Mouse (Mus musculus): Measurements from ENCODE around the gene 2810004N23Rik. TPM values are rescaled to one million over a fixed set of nuclear protein-coding genes. Genes with fewer than 3 reads are reported as not detected.

Gene 2810004N23Rik
- 42.1 TPM in 2 replicates for polyA plus RNA-seq (2015; fragmentation: Nextera tagmentation; extraction: Ambion mirVana)

DNA sequence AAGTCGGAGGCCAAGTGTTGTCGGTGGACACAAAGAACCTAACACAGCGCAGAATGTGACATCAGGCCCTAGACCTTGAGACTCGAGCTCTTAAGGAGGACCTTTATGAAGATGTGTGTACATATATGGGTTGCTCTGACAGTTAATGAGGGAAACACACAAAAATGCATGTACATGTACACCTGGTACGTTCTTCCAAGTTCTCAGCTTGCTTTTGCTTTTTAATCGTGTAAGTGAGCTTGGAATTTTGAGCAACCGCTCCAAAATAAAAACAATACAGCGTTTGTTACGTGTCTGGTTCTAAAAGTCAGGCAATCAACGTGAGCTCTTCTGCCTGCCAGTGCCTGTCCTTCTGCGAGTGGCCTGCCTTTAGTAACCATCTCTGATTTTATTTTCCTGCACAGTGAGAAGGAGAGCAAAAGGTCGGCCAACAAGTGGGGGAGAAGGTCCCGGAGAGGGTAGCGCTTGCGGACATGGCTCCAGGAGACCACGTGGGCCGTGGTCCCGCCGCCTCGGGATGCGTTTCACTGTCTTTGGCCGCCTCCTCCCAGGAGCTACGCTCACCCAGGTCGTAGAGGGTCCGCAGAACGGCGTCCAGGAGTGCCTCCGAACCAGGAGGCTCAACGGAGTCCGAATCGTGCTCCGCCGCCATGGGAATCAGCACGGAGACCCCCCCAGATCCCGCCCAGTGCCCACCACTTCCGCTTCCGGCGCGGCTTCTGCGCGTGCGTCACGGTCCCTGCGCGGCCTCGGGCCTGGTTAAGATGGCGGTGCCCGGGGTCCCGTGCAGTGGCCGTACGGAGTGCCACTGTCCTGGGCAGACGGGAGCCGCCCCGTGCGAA, at the start of gene 2810004N23Rik, which contains the start of gene Gnpat:
2810004N23Rik (minus strand) TSS at position 800 of the 842 bp plus-strand sequence.
Gnpat (plus strand) TSS at position 713 of the 842 bp plus-strand sequence.
- Histone ChIP-seq H3K4me2 (ENCODE audit: low read depth, low read length) (peak within 1 kb of the TSS; percentile 85), H3K27ac (ENCODE audit: low read length) (peak within 1 kb of the TSS; percentile 93), H3K36me3 (ENCODE audit: control insufficient read depth, insufficient read depth, low read length) (peaks cover 16% of the 10 kb centered on the region), H3K9ac (ENCODE audit: low read length) (peak within 1 kb of the TSS; percentile 98), H3K4me1 (ENCODE audit: control insufficient read depth, insufficient read depth, low read length) (peaks cover 7% of the 10 kb centered on the region), H3K4me3 (replicated peaks; ENCODE audit: low read length) (peak within 1 kb of the TSS; percentile 93), H3K9me3 (replicated peaks; ENCODE audit: control insufficient read depth, low read length) (no peaks in the 10 kb centered on the region), H3K27me3 (ENCODE audit: control insufficient read depth, insufficient read depth, low read length) (no peaks in the 10 kb centered on the region)
- 1% methylated on average over 55 of the region's 55 CpGs for WGBS
- peak; percentile 98 for ATAC-seq (ENCODE audit: insufficient read depth, low FRiP score)

DNA sequence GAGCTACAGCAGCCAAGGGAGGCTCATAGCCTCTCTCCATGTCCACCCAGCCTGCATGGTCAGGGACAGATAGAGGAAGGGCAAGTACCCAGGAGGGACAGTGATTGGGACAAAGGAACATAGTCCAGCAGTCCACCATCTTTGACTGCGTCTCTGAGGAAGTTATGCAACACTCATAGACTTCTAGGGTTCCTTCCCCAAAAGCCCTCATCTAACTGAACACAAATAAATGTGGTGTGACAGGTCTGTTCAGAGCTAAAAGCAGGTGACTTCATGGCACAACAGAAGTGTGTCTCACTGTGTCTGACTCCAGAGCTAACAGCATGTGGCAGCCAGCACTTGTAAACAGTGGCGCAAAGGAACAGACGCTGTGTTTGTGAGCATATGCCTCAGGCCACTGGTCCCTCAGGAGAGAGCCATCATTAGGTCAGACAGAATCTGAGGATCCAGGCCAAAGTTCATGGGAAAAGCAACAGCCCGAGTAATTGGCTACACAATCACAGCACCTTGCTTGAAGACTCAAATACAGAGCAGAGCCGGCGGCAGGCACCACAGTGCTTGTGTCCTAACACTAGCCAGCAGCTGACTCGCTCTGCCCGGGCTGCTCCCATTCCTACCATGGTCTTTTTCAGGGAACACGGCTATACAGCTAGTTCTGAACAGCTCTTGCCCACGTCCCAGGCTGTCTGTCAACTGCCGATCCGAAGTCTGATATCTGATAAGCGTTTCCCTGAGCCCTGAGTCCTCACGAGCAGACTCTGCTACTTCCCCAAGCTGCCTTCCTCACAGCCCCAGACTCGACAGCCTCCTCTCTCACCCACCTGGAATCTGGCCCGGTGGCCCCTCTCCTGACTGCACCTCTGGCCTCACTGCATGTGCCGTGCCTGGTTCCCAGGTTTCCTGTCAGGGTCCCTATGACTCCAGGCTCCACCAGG, 49.3 kb upstream of the 2810004N23Rik start:
- no peaks in the 10 kb centered on the region for H3K27me3 ChIP-seq (ENCODE audit: control insufficient read depth, insufficient read depth, low read length)
- WGBS, result 78% methylated on average over 17 of the region's 17 CpGs
- 0 out of 2 replicates have a peak, but pooled peaks cover 4% of the 10 kb centered on the region for H3K9me3 ChIP-seq (replicated peaks; ENCODE audit: control insufficient read depth, low read length)
- no peak overlapping the region for H3K4me3 ChIP-seq (replicated peaks; ENCODE audit: low read length)
- no peak overlapping the region for H3K9ac ChIP-seq (ENCODE audit: low read length)
- H3K4me1 ChIP-seq (ENCODE audit: control insufficient read depth, insufficient read depth, low read length), result no peaks in the 10 kb centered on the region
- H3K27ac ChIP-seq (ENCODE audit: low read length), result no peak overlapping the region
- no peak overlapping the region for H3K4me2 ChIP-seq (ENCODE audit: low read depth, low read length)
- ATAC-seq (ENCODE audit: insufficient read depth, low FRiP score), result no peak
- H3K36me3 ChIP-seq (ENCODE audit: control insufficient read depth, insufficient read depth, low read length), result peaks cover 24% of the 10 kb centered on the region

DNA sequence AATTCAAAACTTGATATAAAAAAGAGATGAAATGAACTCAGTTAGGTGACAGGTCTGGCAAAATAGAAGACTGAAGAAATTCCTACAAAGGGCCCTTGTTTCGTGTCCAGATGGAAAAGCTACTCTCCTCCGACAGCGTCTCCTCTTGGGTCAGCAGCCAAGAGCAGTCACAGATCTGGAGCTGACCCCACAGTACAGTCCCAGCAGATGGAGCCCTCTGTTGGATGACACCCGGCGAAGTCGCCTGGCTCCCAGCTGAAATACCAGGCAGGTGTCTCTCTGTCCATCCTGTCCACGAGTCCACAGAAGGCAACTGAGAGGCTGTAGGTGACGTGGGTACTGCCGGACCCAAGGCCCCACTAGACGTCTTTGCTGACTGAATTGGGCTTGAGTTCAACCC, 47.4 kb upstream of the 2810004N23Rik start:
- Histone ChIP-seq H3K27ac (ENCODE audit: low read length) (no peak overlapping the region), H3K4me1 (ENCODE audit: control insufficient read depth, insufficient read depth, low read length) (no peaks in the 10 kb centered on the region), H3K4me2 (ENCODE audit: low read depth, low read length) (no peak overlapping the region), H3K4me3 (replicated peaks; ENCODE audit: low read length) (no peak overlapping the region), H3K9me3 (replicated peaks; ENCODE audit: control insufficient read depth, low read length) (0 out of 2 replicates have a peak, but pooled peaks cover 4% of the 10 kb centered on the region), H3K27me3 (ENCODE audit: control insufficient read depth, insufficient read depth, low read length) (no peaks in the 10 kb centered on the region), H3K36me3 (ENCODE audit: control insufficient read depth, insufficient read depth, low read length) (peaks cover 24% of the 10 kb centered on the region), H3K9ac (ENCODE audit: low read length) (no peak overlapping the region)
- no peak for ATAC-seq (ENCODE audit: insufficient read depth, low FRiP score)
- 80% methylated on average over 10 of the region's 10 CpGs for WGBS

DNA sequence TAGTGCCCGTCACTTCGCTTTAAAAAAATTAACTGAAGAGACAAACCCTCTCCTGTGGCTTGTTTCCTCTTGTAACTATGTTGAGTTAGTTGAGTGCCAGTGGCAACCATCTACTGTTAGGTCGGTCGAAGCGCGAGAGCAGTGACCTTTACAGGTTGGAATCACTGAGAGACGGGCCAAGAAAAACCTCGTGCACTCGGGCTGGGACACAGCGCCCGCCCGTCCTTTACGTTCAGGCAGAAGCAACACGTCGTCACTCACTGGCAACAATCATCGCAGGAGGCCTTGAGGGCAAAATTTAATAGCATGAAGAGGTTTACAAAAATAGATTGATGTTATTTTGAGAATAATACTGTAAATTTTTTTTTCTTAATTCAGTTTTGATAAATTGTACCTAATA, 47.0 kb upstream of the 2810004N23Rik start:
- 0 out of 2 replicates have a peak, but pooled peaks cover 4% of the 10 kb centered on the region for H3K9me3 ChIP-seq (replicated peaks; ENCODE audit: control insufficient read depth, low read length)
- no peak for ATAC-seq (ENCODE audit: insufficient read depth, low FRiP score)
- H3K4me2 ChIP-seq (ENCODE audit: low read depth, low read length), result no peak overlapping the region
- no peak overlapping the region for H3K27ac ChIP-seq (ENCODE audit: low read length)
- peaks cover 23% of the 10 kb centered on the region for H3K36me3 ChIP-seq (ENCODE audit: control insufficient read depth, insufficient read depth, low read length)
- H3K27me3 ChIP-seq (ENCODE audit: control insufficient read depth, insufficient read depth, low read length), result no peaks in the 10 kb centered on the region
- H3K9ac ChIP-seq (ENCODE audit: low read length), result no peak overlapping the region
- H3K4me3 ChIP-seq (replicated peaks; ENCODE audit: low read length), result no peak overlapping the region
- H3K4me1 ChIP-seq (ENCODE audit: control insufficient read depth, insufficient read depth, low read length), result no peaks in the 10 kb centered on the region
- WGBS, result 93% methylated on average over 16 of the region's 16 CpGs

DNA sequence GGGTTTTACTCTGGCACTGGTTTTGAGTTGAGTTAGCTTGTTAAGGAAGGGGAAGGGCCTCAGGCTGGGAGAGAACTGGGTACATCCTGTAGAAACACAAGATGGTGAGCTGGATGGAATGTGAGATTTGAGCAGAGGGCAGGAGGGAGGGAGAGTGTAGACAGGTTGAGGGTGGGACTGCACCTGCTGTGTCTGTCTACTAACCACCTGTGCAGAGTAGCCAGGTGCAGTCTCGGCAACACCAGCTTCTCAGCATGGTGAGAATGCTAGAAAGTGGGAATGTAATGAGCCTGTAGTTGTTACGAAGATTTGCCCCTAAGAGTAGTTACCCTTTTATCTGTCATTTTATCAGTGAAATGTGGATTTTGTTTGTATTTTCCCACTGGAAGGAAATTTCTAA, 42.6 kb upstream of the 2810004N23Rik start:
- no peak for ATAC-seq (ENCODE audit: insufficient read depth, low FRiP score)
- H3K4me2 ChIP-seq (ENCODE audit: low read depth, low read length), result no peak overlapping the region
- 70% methylated on average over 2 of the region's 2 CpGs for whole genome bisulfite sequencing
- no peak overlapping the region for H3K9ac ChIP-seq (ENCODE audit: low read length)
- no peaks in the 10 kb centered on the region for H3K27me3 ChIP-seq (ENCODE audit: control insufficient read depth, insufficient read depth, low read length)
- no peak overlapping the region for H3K4me3 ChIP-seq (replicated peaks; ENCODE audit: low read length)
- peaks cover 20% of the 10 kb centered on the region for H3K36me3 ChIP-seq (ENCODE audit: control insufficient read depth, insufficient read depth, low read length)
- no peaks in the 10 kb centered on the region for H3K9me3 ChIP-seq (replicated peaks; ENCODE audit: control insufficient read depth, low read length)
- no peaks in the 10 kb centered on the region for H3K4me1 ChIP-seq (ENCODE audit: control insufficient read depth, insufficient read depth, low read length)
- no peak overlapping the region for H3K27ac ChIP-seq (ENCODE audit: low read length)

DNA sequence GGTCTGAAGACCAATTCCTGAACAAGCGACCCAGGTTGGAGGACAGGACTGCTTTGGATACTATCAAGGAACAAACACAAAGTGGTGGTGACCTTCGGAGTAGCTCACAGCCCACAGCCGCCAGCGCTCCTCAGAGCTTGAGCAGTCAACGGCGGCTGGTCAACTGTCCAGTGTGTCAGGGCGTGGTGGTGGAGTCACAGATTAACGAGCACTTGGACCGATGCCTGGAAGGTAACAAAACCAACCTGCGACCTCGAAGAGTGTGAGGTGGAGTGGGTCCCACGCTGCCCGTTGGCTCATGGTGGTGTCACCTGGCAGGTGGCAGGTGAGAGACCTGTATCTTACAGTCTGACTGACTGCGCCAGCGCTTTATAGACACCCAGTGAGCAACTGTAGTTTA, 40.3 kb upstream of the 2810004N23Rik start:
- Histone ChIP-seq H3K27ac (ENCODE audit: low read length) (no peak overlapping the region), H3K9me3 (replicated peaks; ENCODE audit: control insufficient read depth, low read length) (no peaks in the 10 kb centered on the region), H3K27me3 (ENCODE audit: control insufficient read depth, insufficient read depth, low read length) (no peaks in the 10 kb centered on the region), H3K4me2 (ENCODE audit: low read depth, low read length) (no peak overlapping the region), H3K9ac (ENCODE audit: low read length) (no peak overlapping the region), H3K4me1 (ENCODE audit: control insufficient read depth, insufficient read depth, low read length) (peaks cover 6% of the 10 kb centered on the region), H3K36me3 (ENCODE audit: control insufficient read depth, insufficient read depth, low read length) (peaks cover 16% of the 10 kb centered on the region), H3K4me3 (replicated peaks; ENCODE audit: low read length) (no peak overlapping the region)
- no peak for ATAC-seq (ENCODE audit: insufficient read depth, low FRiP score)
- 90% methylated on average over 15 of the region's 15 CpGs for WGBS

DNA sequence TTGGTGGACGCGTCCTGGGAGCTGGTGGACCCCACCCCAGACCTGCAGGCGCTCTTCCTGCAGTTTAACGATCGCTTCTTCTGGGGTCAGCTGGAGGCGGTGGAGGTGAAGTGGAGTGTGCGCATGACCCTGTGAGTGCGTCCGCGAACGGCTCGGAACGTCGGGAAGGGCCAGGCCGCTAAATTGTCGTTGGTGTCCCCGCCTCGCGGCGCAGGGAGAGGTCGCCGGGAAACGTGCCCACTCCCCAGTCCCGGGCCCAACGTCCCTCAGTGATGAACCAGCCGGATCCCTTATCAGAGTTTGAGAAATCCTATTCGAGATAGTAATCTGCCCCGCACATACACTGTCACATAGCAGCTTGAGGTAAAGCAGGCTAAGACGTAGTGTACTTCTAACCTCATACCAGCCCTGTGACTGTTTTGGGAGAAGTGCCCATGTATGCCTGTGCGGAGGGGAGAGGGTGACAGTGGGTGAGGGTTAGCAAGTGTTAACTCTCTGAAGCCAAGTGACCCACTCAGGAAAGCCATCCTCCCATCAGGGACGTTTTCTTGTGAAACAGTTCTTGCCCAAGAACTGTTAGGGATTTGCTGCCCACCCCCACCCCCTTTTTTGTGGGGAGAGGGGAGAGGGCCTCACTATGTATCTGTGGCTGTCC, 35.5 kb upstream of the 2810004N23Rik start:
- Histone ChIP-seq H3K9me3 (replicated peaks; ENCODE audit: control insufficient read depth, low read length) (no peaks in the 10 kb centered on the region), H3K4me2 (ENCODE audit: low read depth, low read length) (peak overlapping the region; percentile 91), H3K4me3 (replicated peaks; ENCODE audit: low read length) (peak overlapping the region; percentile 96), H3K4me1 (ENCODE audit: control insufficient read depth, insufficient read depth, low read length) (peaks cover 16% of the 10 kb centered on the region), H3K36me3 (ENCODE audit: control insufficient read depth, insufficient read depth, low read length) (peaks cover 9% of the 10 kb centered on the region), H3K9ac (ENCODE audit: low read length) (peak overlapping the region; percentile 92), H3K27ac (ENCODE audit: low read length) (peak overlapping the region; percentile 74; the same call in 1 of the 2 replicates), H3K27me3 (ENCODE audit: control insufficient read depth, insufficient read depth, low read length) (no peaks in the 10 kb centered on the region)
- ATAC-seq (ENCODE audit: insufficient read depth, low FRiP score), result no peak; the same call in 1 of the 2 replicates
- WGBS, result 4% methylated on average over 28 of the region's 31 CpGs

DNA sequence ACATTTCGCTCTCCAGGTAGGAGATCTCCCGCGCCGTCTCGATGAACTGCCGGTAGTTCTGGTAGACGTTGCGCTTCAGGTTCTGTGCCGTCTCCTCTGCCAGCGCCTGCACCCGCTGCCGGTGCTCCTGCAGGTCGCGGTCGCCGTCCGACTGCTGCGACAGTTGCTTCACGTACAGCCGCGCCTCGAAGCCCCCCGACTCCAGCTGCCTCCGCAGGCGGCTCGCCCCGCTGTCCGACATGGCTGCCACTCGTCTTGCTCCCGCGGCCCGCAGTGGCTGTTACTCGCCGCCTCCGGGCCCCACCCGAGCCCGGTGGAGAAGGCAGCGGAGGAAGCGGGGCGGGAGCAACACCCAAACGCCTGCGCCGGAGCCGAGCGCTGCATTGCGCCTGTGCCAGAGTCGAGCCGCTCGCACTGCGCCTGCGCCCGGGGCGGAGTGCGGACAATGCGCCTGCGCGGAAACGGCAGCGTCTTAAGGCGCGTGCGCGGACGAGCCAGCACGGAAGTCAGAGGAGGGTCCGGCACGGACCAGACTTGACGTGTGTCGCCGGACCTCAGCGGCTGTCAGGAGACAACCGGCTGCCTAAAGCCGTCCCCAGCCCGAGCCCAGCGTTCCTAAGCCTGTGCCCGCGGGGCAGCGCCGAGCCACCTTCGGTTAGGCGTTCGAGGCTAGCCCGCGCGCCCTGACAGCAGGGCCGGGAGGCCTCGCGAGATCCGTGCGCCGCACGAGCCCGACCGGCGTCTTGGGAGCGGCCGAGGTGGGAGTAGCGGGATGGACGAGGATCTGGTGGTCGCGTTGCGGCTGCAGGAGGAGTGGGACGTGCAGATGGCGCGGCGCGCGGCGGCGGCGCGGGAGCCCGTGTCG, 34.7 kb upstream of the 2810004N23Rik start, which contains the start of the genes Exoc8 and Sprtn:
Exoc8 (minus strand) TSS at position 320 of the 865 bp plus-strand sequence.
Sprtn (plus strand) TSS at position 501 of the 865 bp plus-strand sequence.
- ATAC-seq (ENCODE audit: insufficient read depth, low FRiP score), result peak; percentile 88
- WGBS, result under 1% methylated on average over 112 of the region's 114 CpGs
- peaks cover 5% of the 10 kb centered on the region for H3K36me3 ChIP-seq (ENCODE audit: control insufficient read depth, insufficient read depth, low read length)

More for the DNA sequence above, 34.7 kb upstream of the 2810004N23Rik start, which contains the start of the genes Exoc8 and Sprtn:
- Histone ChIP-seq H3K27me3 (ENCODE audit: control insufficient read depth, insufficient read depth, low read length) (no peaks in the 10 kb centered on the region), H3K9ac (ENCODE audit: low read length) (peak within 1 kb of the TSS; percentile 92), H3K4me1 (ENCODE audit: control insufficient read depth, insufficient read depth, low read length) (peaks cover 16% of the 10 kb centered on the region), H3K4me3 (replicated peaks; ENCODE audit: low read length) (peak within 1 kb of the TSS; percentile 96), H3K9me3 (replicated peaks; ENCODE audit: control insufficient read depth, low read length) (no peaks in the 10 kb centered on the region), H3K27ac (ENCODE audit: low read length) (peak within 1 kb of the TSS; percentile 89), H3K4me2 (ENCODE audit: low read depth, low read length) (peak within 1 kb of the TSS; percentile 91)
